In the genomic region with DNA sequence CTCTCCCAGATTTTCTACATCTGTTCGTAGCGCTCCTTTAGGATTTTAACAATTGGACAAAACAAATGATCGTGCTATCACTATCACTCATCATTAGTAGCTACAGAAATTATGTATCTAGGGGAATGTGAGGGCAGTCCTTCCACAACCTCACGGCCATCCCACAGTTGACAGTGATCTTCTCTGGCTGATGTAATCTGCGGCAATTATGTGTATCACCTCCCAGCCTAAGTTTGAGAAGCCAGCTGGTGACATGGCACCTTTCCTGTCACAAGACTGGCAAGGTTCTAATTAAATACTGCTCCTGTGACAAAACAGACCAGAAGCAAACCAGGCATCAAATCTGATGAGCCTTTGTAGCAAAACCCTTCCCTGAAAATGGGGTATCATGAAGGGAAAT, we compare ENCODE assay signal across 26 mouse cellular contexts. TPM values are rescaled to one million over a fixed set of nuclear protein-coding genes. Genes with fewer than 3 reads are reported as not detected.
DNase-seq lines count a peak whose midpoint lies in the region; ATAC-seq and TF ChIP-seq lines count a peak whose summit lies in the region.
"Had no signal": no experiment of that assay in that cellular context is flagged by ENCODE, and none has a peak within 500 bp of the region (broad histone marks: within the 10 kb centered on the region; RNA-seq: fewer than 3 reads in every experiment).

No protein-coding gene starts in this region.

- H3K9ac ChIP-seq in liver, postnatal 0 days (replicated peaks): no peak overlapping the region
- H3K9ac ChIP-seq in liver, embryonic 11.5 days (ENCODE audit: low read depth, low read length): no peak overlapping the region
- H3K9ac ChIP-seq in CH12.LX (ENCODE audit: insufficient read depth, low read depth): peak overlapping the region; percentile 23
- no peak overlapping the region for H3K9ac ChIP-seq in hindbrain, embryonic 14.5 days
- H3K9ac ChIP-seq: embryonic facial prominence, embryonic 13.5 days; forebrain, embryonic 13.5 days; forebrain, postnatal 0 days; heart, embryonic 15.5 days; hindbrain, embryonic 13.5 days had no signal

- no peak for DNase-seq in liver, postnatal 0 days
- no peak for DNase-seq in liver, embryonic 11.5 days (ENCODE audit: low spot score)
- peak; percentile 54 for DNase-seq in CH12.LX (ENCODE audit: extremely low read depth)
- peak; percentile 22 for DNase-seq in brain, adult 2 months (ENCODE audit: low read depth, low spot score)
- DNase-seq in left cerebral cortex, postnatal 14 days (ENCODE audit: low spot score in 2 of 2): no peak
- DNase-seq in yolk sac, embryonic 10.5 days (ENCODE audit: low spot score): no peak
- DNase-seq in hindbrain, embryonic 14.5 days (ENCODE audit: low spot score): no peak
- DNase-seq: adrenal gland, adult 8-10 months; adrenal gland, postnatal 36 days; B cell, adult 2 months; cerebellum, adult 11-12 months; cerebellum, adult 9-10 months; cerebellum, postnatal 36 days; forebrain, postnatal 0 days; gastrocnemius, postnatal 36 days; heart, adult 18-20 months; heart, postnatal 14 days had no signal

- 79% methylated on average over 5 of the region's 5 CpGs for WGBS in liver, postnatal 0 days (ENCODE audit: insufficient replicate concordance)
- WGBS in liver, embryonic 11.5 days: 76% methylated on average over 5 of the region's 5 CpGs
- WGBS in hindbrain, embryonic 14.5 days: 91% methylated on average over 5 of the region's 5 CpGs

- H3K4me2 ChIP-seq in liver, postnatal 0 days (ENCODE audit: low read depth, low read length): no peak overlapping the region
- no peak overlapping the region for H3K4me2 ChIP-seq in liver, embryonic 11.5 days
- H3K4me2 ChIP-seq in CH12.LX (ENCODE audit: insufficient read depth, low read depth, poor library complexity, severe bottlenecking): no peak overlapping the region
- no peak overlapping the region for H3K4me2 ChIP-seq in hindbrain, embryonic 14.5 days (replicated peaks)
- H3K4me2 ChIP-seq: embryonic facial prominence, embryonic 13.5 days; forebrain, embryonic 13.5 days; heart, embryonic 11.5 days; heart, embryonic 15.5 days; hindbrain, embryonic 13.5 days had no signal

- no peak for TF ChIP-seq RAD21 in CH12.LX (IDR thresholded peaks at IDR 0.05; ENCODE audit: low read depth, low read length)

- no peak for TF ChIP-seq EP300 in liver, postnatal 0 days (IDR thresholded peaks at IDR 0.05; ENCODE audit: low read depth)
- TF ChIP-seq EP300 in CH12.LX (IDR thresholded peaks at IDR 0.05; ENCODE audit: low read length): no peak

- H3K4me3 ChIP-seq in liver, postnatal 0 days (ENCODE audit: low read depth, low read length): no peak overlapping the region
- no peak overlapping the region for H3K4me3 ChIP-seq in liver, embryonic 11.5 days (ENCODE audit: low read depth, low read length)
- no peak overlapping the region for H3K4me3 ChIP-seq in CH12.LX (replicated peaks in 1 of 3; ENCODE audit: low read depth in 2 of 3, low read length in 2 of 3, poor library complexity in 1 of 3)
- no peak overlapping the region for H3K4me3 ChIP-seq in hindbrain, embryonic 14.5 days (replicated peaks; ENCODE audit: low read length)
- H3K4me3 ChIP-seq: embryonic facial prominence, embryonic 13.5 days; forebrain, embryonic 13.5 days; heart, embryonic 15.5 days; hindbrain, embryonic 13.5 days had no signal

- no peaks in the 10 kb centered on the region for H3K9me3 ChIP-seq in liver, postnatal 0 days (ENCODE audit: low read length)
- H3K9me3 ChIP-seq in liver, embryonic 11.5 days (ENCODE audit: control insufficient read depth, low read length): no peaks in the 10 kb centered on the region
- H3K9me3 ChIP-seq in CH12.LX (replicated peaks; ENCODE audit: low read length): no peaks in the 10 kb centered on the region
- H3K9me3 ChIP-seq in hindbrain, embryonic 14.5 days (ENCODE audit: control insufficient read depth, low read length): no peaks in the 10 kb centered on the region
- H3K9me3 ChIP-seq: embryonic facial prominence, embryonic 13.5 days; forebrain, embryonic 13.5 days; heart, embryonic 15.5 days; hindbrain, embryonic 13.5 days had no signal

- in situ Hi-C loops in CH12.LX (cut with MboI; ENCODE audit: low pct_ligation_motif_present, low pct_unique_long_range_greater_than_20kb, low sequenced_read_pairs): no loop called here

- dilution Hi-C loops in CH12.LX (cut with MboI; ENCODE audit: extremely low pct_ligation_motif_present, extremely low pct_unique_long_range_greater_than_20kb, low sequenced_read_pairs): no loop called here

- TF ChIP-seq CTCF in liver, postnatal 0 days (IDR thresholded peaks at IDR 0.05; ENCODE audit: low read depth): no peak
- TF ChIP-seq CTCF in CH12.LX (conservative IDR thresholded peaks at IDR 0.05 in 1 of 2, IDR thresholded peaks at IDR 0.05 in 1 of 2; ENCODE audit: low read depth in 2 of 2, low read length in 2 of 2): no peak

- peaks cover 7% of the 10 kb centered on the region for H3K4me1 ChIP-seq in liver, postnatal 0 days (ENCODE audit: insufficient read depth)
- H3K4me1 ChIP-seq in liver, embryonic 11.5 days (replicated peaks; ENCODE audit: control insufficient read depth, insufficient read depth, low read length): no peaks in the 10 kb centered on the region
- peaks cover 20 to 54% of the 10 kb centered on the region in 2 experiments for H3K4me1 ChIP-seq in CH12.LX (ENCODE audit: control insufficient read depth in 1 of 2, insufficient read depth in 2 of 2)
- no peaks in the 10 kb centered on the region for H3K4me1 ChIP-seq in hindbrain, embryonic 14.5 days (replicated peaks; ENCODE audit: control insufficient read depth, insufficient read depth, low read length)
- H3K4me1 ChIP-seq: hindbrain, embryonic 13.5 days had no signal

- H3K79me2 ChIP-seq in CH12.LX (replicated peaks; ENCODE audit: control insufficient read depth, extremely low read depth, insufficient read depth, poor library complexity, severe bottlenecking): peaks cover 31% of the 10 kb centered on the region

- peaks cover 36% of the 10 kb centered on the region for H3K36me3 ChIP-seq in liver, postnatal 0 days (replicated peaks; ENCODE audit: insufficient read depth, low read length)
- H3K36me3 ChIP-seq in liver, embryonic 11.5 days (ENCODE audit: control insufficient read depth, insufficient read depth, low read length): peaks cover 23% of the 10 kb centered on the region
- peaks cover 37 to 59% of the 10 kb centered on the region in 2 experiments for H3K36me3 ChIP-seq in CH12.LX (replicated peaks in 1 of 2; ENCODE audit: control insufficient read depth in 1 of 2, insufficient read depth in 1 of 2, low read length in 1 of 2)
- peaks cover 48% of the 10 kb centered on the region for H3K36me3 ChIP-seq in hindbrain, embryonic 14.5 days (replicated peaks; ENCODE audit: control insufficient read depth, insufficient read depth)

- intact Hi-C loops in left cerebral cortex, postnatal 14 days (cut with DNase I): no loop called here

- ATAC-seq in liver, postnatal 0 days: peak; percentile 43; the same call in 1 of the 2 replicates
- no peak for ATAC-seq in liver, embryonic 11.5 days (replicated peaks; ENCODE audit: low FRiP score)
- no peak for ATAC-seq in hindbrain, embryonic 14.5 days (ENCODE audit: low FRiP score)
- ATAC-seq: CD4-positive, CD25-positive, alpha-beta regulatory T cell, adult 4 months; forebrain, embryonic 13.5 days; forebrain, postnatal 0 days; intestine, embryonic 16.5 days had no signal

- no peaks in the 10 kb centered on the region for H3K27me3 ChIP-seq in liver, postnatal 0 days (ENCODE audit: insufficient read depth, low read length)
- H3K27me3 ChIP-seq in liver, embryonic 11.5 days (replicated peaks; ENCODE audit: control insufficient read depth, insufficient read depth, low read length): no peaks in the 10 kb centered on the region
- H3K27me3 ChIP-seq in CH12.LX (replicated peaks): no peaks in the 10 kb centered on the region
- H3K27me3 ChIP-seq in hindbrain, embryonic 14.5 days (ENCODE audit: control insufficient read depth, insufficient read depth, low read length): no peaks in the 10 kb centered on the region
- H3K27me3 ChIP-seq: embryonic facial prominence, embryonic 13.5 days; forebrain, embryonic 13.5 days; heart, embryonic 15.5 days; hindbrain, embryonic 13.5 days had no signal

- TF ChIP-seq POLR2A in CH12.LX (IDR thresholded peaks at IDR 0.05; ENCODE audit: low read depth, low read length): no peak; the same call in 1 of the 2 replicates

- H3K27ac ChIP-seq in liver, postnatal 0 days (ENCODE audit: low read depth): no peak overlapping the region
- no peak overlapping the region for H3K27ac ChIP-seq in liver, embryonic 11.5 days (ENCODE audit: low read depth, low read length)
- peak overlapping the region; percentile 61 for H3K27ac ChIP-seq in CH12.LX (ENCODE audit: insufficient read depth, low read depth)
- H3K27ac ChIP-seq in hindbrain, embryonic 14.5 days: no peak overlapping the region
- H3K27ac ChIP-seq: embryonic facial prominence, embryonic 13.5 days; forebrain, embryonic 13.5 days; heart, embryonic 15.5 days; hindbrain, embryonic 13.5 days had no signal

RNA-seq across cellular contexts. Expression of a gene that starts 8.8 kb away (rescaled TPM):
- 306 and 312 TPM in 2 replicates for polyA plus RNA-seq in liver, postnatal 0 days (2015; fragmentation: Nextera tagmentation; extraction: Ambion mirVana)
- polyA plus RNA-seq in liver, embryonic 11.5 days (2014; fragmentation: Nextera tagmentation; extraction: Ambion mirVana): 879 and 893 TPM in 2 replicates
- total RNA-seq in CH12.LX (2012; rRNA removed) (1,038 and 1,073 TPM in 2 replicates), CH12.LX (2014; rRNA removed) (1,568 and 1,693 TPM in 2 replicates)
- polyA plus RNA-seq in CH12.LX (2012; ENCODE audit: insufficient read length, low read depth): 1,281 and 1,367 TPM in 2 replicates
- total RNA-seq in left cerebral cortex, postnatal 14 days (2021): 100 to 1,000 TPM; 185 to 191 TPM
- polyA plus RNA-seq in hindbrain, embryonic 14.5 days (2014; fragmentation: Nextera tagmentation; extraction: Ambion mirVana): 498 and 539 TPM in 2 replicates

RNA-seq across cellular contexts. Expression of a gene that starts 28.3 kb away (rescaled TPM):
- not detected in 2 replicates for polyA plus RNA-seq in liver, postnatal 0 days (2015; fragmentation: Nextera tagmentation; extraction: Ambion mirVana)
- not detected in 2 replicates for polyA plus RNA-seq in liver, embryonic 11.5 days (2014; fragmentation: Nextera tagmentation; extraction: Ambion mirVana)
- total RNA-seq in CH12.LX (2012; rRNA removed): not detected in 2 replicates
- total RNA-seq in CH12.LX (2014; rRNA removed): not detected in 2 replicates
- not detected in 2 replicates for polyA plus RNA-seq in CH12.LX (2012; ENCODE audit: insufficient read length, low read depth)
- not detected for total RNA-seq in left cerebral cortex, postnatal 14 days (2021)
- not detected in 2 replicates for polyA plus RNA-seq in hindbrain, embryonic 14.5 days (2014; fragmentation: Nextera tagmentation; extraction: Ambion mirVana)
- total RNA-seq: adrenal gland, adult 8-10 months; adrenal gland, postnatal 36 days; forebrain, postnatal 0 days; gastrocnemius, adult 8-10 months; gastrocnemius, postnatal 36 days; heart, adult 18-20 months; heart, postnatal 14 days; hematopoietic stem cell, adult 5-6 weeks had no signal
- polyA plus RNA-seq: CD4-positive, CD25-positive, alpha-beta regulatory T cell, adult 4 months; embryonic facial prominence, embryonic 13.5 days; forebrain, embryonic 13.5 days; forebrain, postnatal 0 days; heart, embryonic 11.5 days; heart, embryonic 15.5 days; hindbrain, embryonic 13.5 days; intestine, embryonic 16.5 days had no signal

RNA-seq across cellular contexts. Expression of a gene that starts 45.1 kb away (rescaled TPM):
- 8.5 and 8.6 TPM in 2 replicates for polyA plus RNA-seq in liver, postnatal 0 days (2015; fragmentation: Nextera tagmentation; extraction: Ambion mirVana)
- 19.4 and 20.2 TPM in 2 replicates for polyA plus RNA-seq in liver, embryonic 11.5 days (2014; fragmentation: Nextera tagmentation; extraction: Ambion mirVana)
- total RNA-seq in CH12.LX (2012; rRNA removed) (10.1 and 11.1 TPM in 2 replicates), CH12.LX (2014; rRNA removed) (12.9 and 15.3 TPM in 2 replicates)
- polyA plus RNA-seq in CH12.LX (2012; ENCODE audit: insufficient read length, low read depth): 12.4 and 14.8 TPM in 2 replicates
- 10 to 100 TPM; 48.7 to 53.4 TPM for total RNA-seq in left cerebral cortex, postnatal 14 days (2021)
- 93.4 and 94.2 TPM in 2 replicates for polyA plus RNA-seq in hindbrain, embryonic 14.5 days (2014; fragmentation: Nextera tagmentation; extraction: Ambion mirVana)

RNA-seq across cellular contexts. Expression of a gene that starts 45.2 kb away (rescaled TPM):
- polyA plus RNA-seq in liver, postnatal 0 days (2015; fragmentation: Nextera tagmentation; extraction: Ambion mirVana): 5.7 and 7.5 TPM in 2 replicates
- polyA plus RNA-seq in liver, embryonic 11.5 days (2014; fragmentation: Nextera tagmentation; extraction: Ambion mirVana): 46.1 and 49.9 TPM in 2 replicates
- total RNA-seq in CH12.LX (2012; rRNA removed): 36.8 and 44.3 TPM in 2 replicates
- 51.7 and 52.2 TPM in 2 replicates for total RNA-seq in CH12.LX (2014; rRNA removed)
- 49.4 and 51.7 TPM in 2 replicates for polyA plus RNA-seq in CH12.LX (2012; ENCODE audit: insufficient read length, low read depth)
- total RNA-seq in left cerebral cortex, postnatal 14 days (2021): 10 to 100 TPM; 18.1 to 18.8 TPM
- polyA plus RNA-seq in hindbrain, embryonic 14.5 days (2014; fragmentation: Nextera tagmentation; extraction: Ambion mirVana): 26.9 and 30.3 TPM in 2 replicates

RNA-seq across cellular contexts. Expression of a gene that starts 46.0 kb away (rescaled TPM):
- polyA plus RNA-seq in liver, postnatal 0 days (2015; fragmentation: Nextera tagmentation; extraction: Ambion mirVana): not detected in 2 replicates
- polyA plus RNA-seq in liver, embryonic 11.5 days (2014; fragmentation: Nextera tagmentation; extraction: Ambion mirVana): 0.05 TPM in 1 of 2 replicates, not detected in the other
- not detected in 2 replicates for total RNA-seq in CH12.LX (2012; rRNA removed)
- total RNA-seq in CH12.LX (2014; rRNA removed): not detected in 2 replicates
- polyA plus RNA-seq in CH12.LX (2012; ENCODE audit: insufficient read length, low read depth): not detected in 2 replicates
- total RNA-seq in left cerebral cortex, postnatal 14 days (2021): 1 to 10 TPM; 1.7 to 2.0 TPM
- 0.89 and 1.1 TPM in 2 replicates for polyA plus RNA-seq in hindbrain, embryonic 14.5 days (2014; fragmentation: Nextera tagmentation; extraction: Ambion mirVana)
- total RNA-seq: hematopoietic stem cell, adult 5-6 weeks had no signal
- polyA plus RNA-seq: CD4-positive, CD25-positive, alpha-beta regulatory T cell, adult 4 months; heart, embryonic 15.5 days; intestine, embryonic 16.5 days had no signal

Comparison
In these comparisons a context has a peak if more than half of its experiments do, and no peak if none do; other contexts are left out.
1. DNase-seq: peak in CH12.LX (single experiment) and brain, adult 2 months (single experiment); none in liver, postnatal 0 days (single experiment), liver, embryonic 11.5 days (single experiment), left cerebral cortex, postnatal 14 days (0 of 2), yolk sac, embryonic 10.5 days (single experiment) and hindbrain, embryonic 14.5 days (single experiment).